Mouse (Mus musculus): ENCODE results near the gene Rnase4. TPM values are rescaled to one million over a fixed set of nuclear protein-coding genes. Genes with fewer than 3 reads are reported as not detected.

Gene Rnase4
- polyA plus RNA-seq, 2 experiments = 59.4 to 66.2 TPM

DNA sequence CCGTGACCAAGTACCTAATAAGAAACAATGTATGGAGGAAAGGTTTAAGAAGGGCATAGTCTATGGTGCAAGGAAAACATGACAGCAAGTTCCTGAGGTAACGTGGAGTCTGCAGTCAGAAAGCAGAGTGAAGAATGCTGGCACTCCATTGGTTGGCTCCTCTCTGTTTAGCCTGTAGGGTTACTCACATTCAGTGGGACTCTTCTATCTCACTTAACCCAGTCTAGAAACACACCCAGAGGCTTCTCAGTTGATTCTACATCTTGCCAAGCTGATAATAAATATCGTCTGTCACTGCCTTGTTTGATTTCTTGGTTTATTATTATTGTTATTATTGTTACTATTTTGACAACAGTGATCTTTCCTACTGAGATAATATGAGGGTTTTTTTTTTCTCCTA lies 51.7 kb downstream of the Rnase4 start:
- no peak for ATAC-seq (ENCODE audit: low FRiP score, low read depth)
- DNase-seq (ENCODE audit: low spot score) = no peak
- no peaks in the 10 kb centered on the region for H3K4me1 ChIP-seq (ENCODE audit: control insufficient read depth, insufficient read depth, low read length)
- no peak for TF ChIP-seq POLR2A (IDR thresholded peaks at IDR 0.05; ENCODE audit: borderline replicate concordance, extremely low read depth, insufficient read depth, insufficient read length)
- WGBS = 82% methylated on average over 3 of the region's 3 CpGs
- H3K4me2 ChIP-seq (replicated peaks; ENCODE audit: low read depth, low read length, severe bottlenecking) = no peak overlapping the region
- no peaks in the 10 kb centered on the region for H3K9me3 ChIP-seq (ENCODE audit: control insufficient read depth, low read length)
- no peak overlapping the region for H3K27ac ChIP-seq (replicated peaks; ENCODE audit: low read depth, low read length)
- no peaks in the 10 kb centered on the region for H3K36me3 ChIP-seq (ENCODE audit: control insufficient read depth, insufficient read depth, low read length)
- no peaks in the 10 kb centered on the region for H3K27me3 ChIP-seq (ENCODE audit: control insufficient read depth, insufficient read depth, low read length)
- no peak overlapping the region for H3K4me3 ChIP-seq (replicated peaks; ENCODE audit: low read length)
- H3K9ac ChIP-seq (ENCODE audit: low read depth, low read length, severe bottlenecking) = no peak overlapping the region

DNA sequence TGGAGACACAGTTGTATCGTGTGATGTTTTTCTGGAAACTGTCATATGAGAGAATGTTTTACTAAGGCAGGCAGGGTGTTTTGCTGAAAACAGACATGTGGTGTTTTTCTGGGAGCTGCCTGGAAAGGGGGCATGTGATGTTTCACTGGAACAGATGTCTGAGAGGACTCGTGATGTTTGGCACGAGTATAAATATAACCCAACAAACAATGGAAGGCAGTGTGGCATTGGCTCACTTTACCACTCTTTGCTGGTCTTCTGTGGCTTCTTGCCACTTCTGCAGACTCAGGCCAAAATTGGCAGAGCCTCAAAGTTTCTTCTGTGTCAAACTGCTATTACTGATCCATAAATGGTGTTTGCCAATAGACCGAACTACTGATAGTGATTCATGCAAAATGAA lies 52.4 kb downstream of the Rnase4 start:
- no peaks in the 10 kb centered on the region for H3K36me3 ChIP-seq (ENCODE audit: control insufficient read depth, insufficient read depth, low read length)
- H3K27me3 ChIP-seq (ENCODE audit: control insufficient read depth, insufficient read depth, low read length) = no peaks in the 10 kb centered on the region
- no peak overlapping the region for H3K9ac ChIP-seq (ENCODE audit: low read depth, low read length, severe bottlenecking)
- H3K4me3 ChIP-seq (replicated peaks; ENCODE audit: low read length) = no peak overlapping the region
- no peak overlapping the region for H3K4me2 ChIP-seq (replicated peaks; ENCODE audit: low read depth, low read length, severe bottlenecking)
- ATAC-seq (ENCODE audit: low FRiP score, low read depth) = no peak
- 70% methylated on average over 4 of the region's 4 CpGs for WGBS
- no peak overlapping the region for H3K27ac ChIP-seq (replicated peaks; ENCODE audit: low read depth, low read length)
- DNase-seq (ENCODE audit: low spot score) = no peak
- no peaks in the 10 kb centered on the region for H3K9me3 ChIP-seq (ENCODE audit: control insufficient read depth, low read length)
- TF ChIP-seq POLR2A (IDR thresholded peaks at IDR 0.05; ENCODE audit: borderline replicate concordance, extremely low read depth, insufficient read depth, insufficient read length) = no peak
- no peaks in the 10 kb centered on the region for H3K4me1 ChIP-seq (ENCODE audit: control insufficient read depth, insufficient read depth, low read length)

DNA sequence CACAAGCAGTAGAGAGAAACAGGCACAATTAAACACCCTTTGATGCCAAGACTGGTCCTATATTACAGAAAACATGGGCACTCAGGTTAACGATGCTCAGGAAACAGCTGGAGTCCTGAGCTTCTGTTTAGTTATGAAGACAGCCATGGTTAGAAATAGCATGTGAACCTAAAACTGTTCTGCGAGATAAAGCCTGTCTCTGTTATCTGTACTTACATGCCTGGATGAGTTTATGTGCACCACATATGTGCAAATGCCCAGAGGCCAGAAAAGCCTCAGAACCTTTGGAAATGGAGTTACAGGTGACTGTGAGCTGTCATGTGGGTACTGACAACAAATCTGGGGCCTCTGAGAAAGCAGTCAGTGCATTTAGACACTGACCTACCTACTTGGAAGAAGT lies 53.1 kb downstream of the Rnase4 start:
- Histone ChIP-seq H3K36me3 (ENCODE audit: control insufficient read depth, insufficient read depth, low read length) (no peaks in the 10 kb centered on the region), H3K4me1 (ENCODE audit: control insufficient read depth, insufficient read depth, low read length) (no peaks in the 10 kb centered on the region), H3K9me3 (ENCODE audit: control insufficient read depth, low read length) (no peaks in the 10 kb centered on the region), H3K27ac (replicated peaks; ENCODE audit: low read depth, low read length) (no peak overlapping the region), H3K4me3 (replicated peaks; ENCODE audit: low read length) (no peak overlapping the region), H3K9ac (ENCODE audit: low read depth, low read length, severe bottlenecking) (no peak overlapping the region), H3K27me3 (ENCODE audit: control insufficient read depth, insufficient read depth, low read length) (no peaks in the 10 kb centered on the region), H3K4me2 (replicated peaks; ENCODE audit: low read depth, low read length, severe bottlenecking) (no peak overlapping the region)
- WGBS = 64% methylated on average over 2 of the region's 2 CpGs
- ATAC-seq (ENCODE audit: low FRiP score, low read depth) (no peak), DNase-seq (ENCODE audit: low spot score) (no peak)
- TF ChIP-seq POLR2A (IDR thresholded peaks at IDR 0.05; ENCODE audit: borderline replicate concordance, extremely low read depth, insufficient read depth, insufficient read length) = no peak

DNA sequence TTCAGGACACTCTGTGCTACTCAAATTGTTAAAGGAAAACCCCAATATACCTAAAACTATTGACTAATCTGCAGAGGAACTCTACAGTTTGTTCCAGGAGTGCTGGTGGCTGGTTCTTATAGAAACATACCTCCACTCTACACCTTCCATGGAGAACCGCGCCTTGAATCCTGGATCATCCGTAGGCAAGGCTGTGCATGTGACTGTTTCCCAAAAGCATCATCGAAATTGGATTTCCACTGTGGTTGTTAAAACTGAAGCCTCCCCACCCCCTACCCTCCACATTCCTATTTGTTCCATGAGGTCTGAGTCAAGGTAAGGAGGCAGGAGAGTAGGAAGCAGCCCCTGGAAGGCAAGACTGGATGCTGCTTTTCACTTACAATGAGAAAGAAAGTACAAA lies 53.6 kb downstream of the Rnase4 start:
- ATAC-seq (ENCODE audit: low FRiP score, low read depth) (no peak), DNase-seq (ENCODE audit: low spot score) (no peak)
- Histone ChIP-seq H3K9me3 (ENCODE audit: control insufficient read depth, low read length) (no peaks in the 10 kb centered on the region), H3K27ac (replicated peaks; ENCODE audit: low read depth, low read length) (no peak overlapping the region), H3K4me1 (ENCODE audit: control insufficient read depth, insufficient read depth, low read length) (no peaks in the 10 kb centered on the region), H3K27me3 (ENCODE audit: control insufficient read depth, insufficient read depth, low read length) (no peaks in the 10 kb centered on the region), H3K36me3 (ENCODE audit: control insufficient read depth, insufficient read depth, low read length) (no peaks in the 10 kb centered on the region), H3K9ac (ENCODE audit: low read depth, low read length, severe bottlenecking) (no peak overlapping the region), H3K4me2 (replicated peaks; ENCODE audit: low read depth, low read length, severe bottlenecking) (no peak overlapping the region), H3K4me3 (replicated peaks; ENCODE audit: low read length) (no peak overlapping the region)
- no peak for TF ChIP-seq POLR2A (IDR thresholded peaks at IDR 0.05; ENCODE audit: borderline replicate concordance, extremely low read depth, insufficient read depth, insufficient read length)
- WGBS = 90% methylated on average over 4 of the region's 4 CpGs

DNA sequence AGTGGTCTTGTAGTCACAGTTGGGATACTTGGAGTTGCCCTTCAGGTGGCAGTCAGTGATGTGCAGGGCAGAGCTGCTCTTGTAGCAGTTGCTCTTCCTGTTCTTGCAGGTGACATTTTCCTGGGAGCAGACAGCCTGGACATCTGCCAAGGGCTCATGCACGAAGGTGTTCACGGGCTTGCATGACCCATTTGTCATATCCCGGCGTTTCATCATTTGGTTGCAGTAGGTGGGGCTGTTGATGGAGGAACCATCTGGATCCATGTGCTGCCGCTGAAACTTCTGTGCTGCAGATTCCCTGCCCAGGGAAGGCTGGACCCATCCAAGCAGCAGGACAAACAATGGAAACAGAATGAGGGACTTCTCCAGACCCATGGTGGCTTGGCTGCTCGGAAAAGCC lies 54.6 kb downstream of the Rnase4 start:
- Histone ChIP-seq H3K27ac (replicated peaks; ENCODE audit: low read depth, low read length) (no peak overlapping the region), H3K9ac (ENCODE audit: low read depth, low read length, severe bottlenecking) (no peak overlapping the region), H3K4me2 (replicated peaks; ENCODE audit: low read depth, low read length, severe bottlenecking) (no peak overlapping the region), H3K4me1 (ENCODE audit: control insufficient read depth, insufficient read depth, low read length) (no peaks in the 10 kb centered on the region), H3K27me3 (ENCODE audit: control insufficient read depth, insufficient read depth, low read length) (no peaks in the 10 kb centered on the region), H3K4me3 (replicated peaks; ENCODE audit: low read length) (no peak overlapping the region), H3K9me3 (ENCODE audit: control insufficient read depth, low read length) (no peaks in the 10 kb centered on the region), H3K36me3 (ENCODE audit: control insufficient read depth, insufficient read depth, low read length) (no peaks in the 10 kb centered on the region)
- no peak for TF ChIP-seq POLR2A (IDR thresholded peaks at IDR 0.05; ENCODE audit: borderline replicate concordance, extremely low read depth, insufficient read depth, insufficient read length)
- DNase-seq (ENCODE audit: low spot score) = no peak
- WGBS = 83% methylated on average over 6 of the region's 6 CpGs
- no peak for ATAC-seq (ENCODE audit: low FRiP score, low read depth)

DNA sequence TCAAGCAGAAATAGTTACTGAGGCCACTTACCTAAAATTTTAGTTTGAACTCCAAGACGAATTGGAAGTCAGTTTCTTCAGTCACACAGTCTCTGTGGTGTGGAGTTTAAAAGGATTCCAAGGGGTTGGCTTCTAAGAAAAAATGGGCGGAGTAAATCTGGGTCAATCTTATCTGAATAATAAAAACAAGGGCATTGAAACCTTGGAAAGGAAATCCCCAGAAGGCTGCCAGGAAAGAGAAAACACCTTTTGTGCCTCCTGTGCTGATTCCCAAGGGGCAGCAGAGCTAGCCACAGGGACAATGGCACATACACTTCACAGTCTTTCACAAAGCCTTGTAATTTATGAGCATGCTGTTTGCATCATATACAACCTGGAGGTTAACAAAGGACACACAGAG lies 55.8 kb downstream of the Rnase4 start, which contains the start of gene Rnase1:
Gene Rnase1 (minus strand): TSS at position 101 of the 400 bp plus-strand sequence.
- no peak within 1 kb of the TSS for H3K9ac ChIP-seq (ENCODE audit: low read depth, low read length, severe bottlenecking)
- no peak within 1 kb of the TSS for H3K4me3 ChIP-seq (replicated peaks; ENCODE audit: low read length)
- H3K4me2 ChIP-seq (replicated peaks; ENCODE audit: low read depth, low read length, severe bottlenecking) = no peak within 1 kb of the TSS
- 65% methylated on average over 2 of the region's 2 CpGs for WGBS
- ATAC-seq (ENCODE audit: low FRiP score, low read depth) (no peak), DNase-seq (ENCODE audit: low spot score) (no peak)
- H3K27ac ChIP-seq (replicated peaks; ENCODE audit: low read depth, low read length) = no peak within 1 kb of the TSS
- no peaks in the 10 kb centered on the region for H3K27me3 ChIP-seq (ENCODE audit: control insufficient read depth, insufficient read depth, low read length)
- no peaks in the 10 kb centered on the region for H3K36me3 ChIP-seq (ENCODE audit: control insufficient read depth, insufficient read depth, low read length)
- no peaks in the 10 kb centered on the region for H3K4me1 ChIP-seq (ENCODE audit: control insufficient read depth, insufficient read depth, low read length)
- no peaks in the 10 kb centered on the region for H3K9me3 ChIP-seq (ENCODE audit: control insufficient read depth, low read length)
- no peak for TF ChIP-seq POLR2A (IDR thresholded peaks at IDR 0.05; ENCODE audit: borderline replicate concordance, extremely low read depth, insufficient read depth, insufficient read length)

Measured in limb, embryonic 14.5 days (tissue).